ENCODE assay signal across 14 mouse cellular contexts in genomic region chr2:75989694-75990093, GRCm38 (mm10). TPM values are rescaled to one million over a fixed set of nuclear protein-coding genes. Genes with fewer than 3 reads are reported as not detected.
DNase-seq lines count a peak whose midpoint lies in the region; ATAC-seq lines count a peak whose summit lies in the region.
"Had no signal": no experiment of that assay in that cellular context is flagged by ENCODE, and none has a peak within 500 bp of the region (broad histone marks: within the 10 kb centered on the region; RNA-seq: fewer than 3 reads in every experiment).

No protein-coding gene starts in this region.

- H3K27me3 ChIP-seq in neural tube, embryonic 11.5 days (ENCODE audit: control insufficient read depth, insufficient read depth, low read length) = no peaks in the 10 kb centered on the region
- no peaks in the 10 kb centered on the region for H3K27me3 ChIP-seq in hindbrain, embryonic 10.5 days (ENCODE audit: insufficient read depth, poor library complexity, severe bottlenecking)
- no peaks in the 10 kb centered on the region for H3K27me3 ChIP-seq in limb, embryonic 13.5 days
- H3K27me3 ChIP-seq: stomach, embryonic 15.5 days had no signal

- H3K27ac ChIP-seq in neural tube, embryonic 11.5 days (ENCODE audit: low read depth, low read length) = peak overlapping the region; percentile 74; the same call in 1 of the 2 replicates
- H3K27ac ChIP-seq in hindbrain, embryonic 10.5 days = peak overlapping the region; percentile 81
- H3K27ac ChIP-seq in limb, embryonic 13.5 days = peak overlapping the region; percentile 58
- H3K27ac ChIP-seq: stomach, embryonic 15.5 days had no signal

- ATAC-seq in neural tube, embryonic 11.5 days (ENCODE audit: insufficient read depth, low FRiP score, low TSS enrichment) = no peak
- no peak for ATAC-seq in limb, embryonic 13.5 days (ENCODE audit: low FRiP score, low read depth)
- no peak for ATAC-seq in megakaryocyte-erythroid progenitor cell, adult 5-6 weeks (replicated peaks; ENCODE audit: low FRiP score, low TSS enrichment, poor library complexity, severe bottlenecking)
- no peak for ATAC-seq in megakaryocyte progenitor cell, adult 5-6 weeks (replicated peaks; ENCODE audit: poor library complexity)
- ATAC-seq in inflammation-experienced regulatory T-cells, adult 6 months = no peak

- DNase-seq in neural tube, embryonic 11.5 days (ENCODE audit: low spot score) = no peak
- no peak for DNase-seq in neural tube, embryonic 10.5 days (ENCODE audit: extremely low spot score, low spot score)
- DNase-seq in hindbrain, embryonic 10.5 days (ENCODE audit: low spot score) = no peak
- no peak for DNase-seq in layer of hippocampus, adult 9-11 months
- DNase-seq: adrenal gland, postnatal 10 days; cerebellum, postnatal 25 days; thymus, postnatal 36 days had no signal

- H3K4me1 ChIP-seq in neural tube, embryonic 11.5 days (ENCODE audit: control insufficient read depth, insufficient read depth, low read length) = peaks cover 36% of the 10 kb centered on the region
- peaks cover 61% of the 10 kb centered on the region for H3K4me1 ChIP-seq in hindbrain, embryonic 10.5 days (replicated peaks)
- peaks cover 69% of the 10 kb centered on the region for H3K4me1 ChIP-seq in limb, embryonic 13.5 days

- H3K9me3 ChIP-seq in neural tube, embryonic 11.5 days (ENCODE audit: control insufficient read depth, low read length) = no peaks in the 10 kb centered on the region
- H3K9me3 ChIP-seq in hindbrain, embryonic 10.5 days = no peaks in the 10 kb centered on the region
- no peaks in the 10 kb centered on the region for H3K9me3 ChIP-seq in limb, embryonic 13.5 days
- H3K9me3 ChIP-seq: stomach, embryonic 15.5 days had no signal

- no peak overlapping the region; the same call in 1 of the 2 replicates for H3K9ac ChIP-seq in neural tube, embryonic 11.5 days (ENCODE audit: low read length)
- H3K9ac ChIP-seq in limb, embryonic 13.5 days = no peak overlapping the region
- H3K9ac ChIP-seq: stomach, embryonic 15.5 days had no signal

- no peaks in the 10 kb centered on the region for H3K36me3 ChIP-seq in neural tube, embryonic 11.5 days (ENCODE audit: control insufficient read depth, insufficient read depth, low read length)
- no peaks in the 10 kb centered on the region for H3K36me3 ChIP-seq in hindbrain, embryonic 10.5 days
- no peaks in the 10 kb centered on the region for H3K36me3 ChIP-seq in limb, embryonic 13.5 days
- H3K36me3 ChIP-seq: stomach, embryonic 15.5 days had no signal

- WGBS in neural tube, embryonic 11.5 days = 54% methylated on average over 4 of the region's 4 CpGs
- 53% methylated on average over 4 of the region's 4 CpGs for WGBS in hindbrain, embryonic 10.5 days
- 33% methylated on average over 4 of the region's 4 CpGs for WGBS in limb, embryonic 13.5 days

- H3K4me3 ChIP-seq in neural tube, embryonic 11.5 days (ENCODE audit: low read depth, low read length) = no peak overlapping the region
- H3K4me3 ChIP-seq in hindbrain, embryonic 10.5 days = no peak overlapping the region
- no peak overlapping the region for H3K4me3 ChIP-seq in limb, embryonic 13.5 days
- H3K4me3 ChIP-seq: stomach, embryonic 15.5 days had no signal

- no peak overlapping the region for H3K4me2 ChIP-seq in neural tube, embryonic 11.5 days (ENCODE audit: low read depth)
- 0 out of 2 replicates have a peak overlapping the region, but pooled peaks have one; percentile 44 for H3K4me2 ChIP-seq in limb, embryonic 13.5 days (replicated peaks)
- H3K4me2 ChIP-seq: heart, embryonic 11.5 days; liver, embryonic 11.5 days; stomach, embryonic 15.5 days had no signal

RNA-seq across cellular contexts. Expression of gene Ttc30a1, which starts 7.9 kb away (rescaled TPM):
- 11.3 and 12.1 TPM in 2 replicates for polyA plus RNA-seq in neural tube, embryonic 11.5 days (2014; fragmentation: Nextera tagmentation; extraction: Ambion mirVana)
- 9.7 and 10.7 TPM in 2 replicates for polyA plus RNA-seq in hindbrain, embryonic 10.5 days (2016; fragmentation: Nextera tagmentation; extraction: Ambion mirVana)
- polyA plus RNA-seq in limb, embryonic 13.5 days (2015; fragmentation: Nextera tagmentation; extraction: Ambion mirVana) = 8.4 and 9.3 TPM in 2 replicates
- 2.0 and 2.8 TPM in 2 replicates for total RNA-seq in megakaryocyte-erythroid progenitor cell, adult 5-6 weeks (2014; fragmentation: Nextera tagmentation)
- total RNA-seq in megakaryocyte-erythroid progenitor cell, adult 5-6 weeks (2017) = 4.2 and 4.4 TPM in 2 replicates
- total RNA-seq in megakaryocyte progenitor cell, adult 5-6 weeks (2015) = 4.0 and 4.3 TPM in 2 replicates
- 3.6 and 3.7 TPM in 2 replicates for total RNA-seq in megakaryocyte progenitor cell, adult 5-6 weeks (2017)
- 1 to 10 TPM in 1 of 3 experiments, under 1 TPM in 2; 0.54 to 1.1 (median 0.71) TPM for polyA plus RNA-seq in inflammation-experienced regulatory T-cells, adult 6 months (2017; shearing (Covaris generic))

RNA-seq across cellular contexts. Expression of gene Ttc30a2, which starts 11.7 kb away (rescaled TPM):
- polyA plus RNA-seq in neural tube, embryonic 11.5 days (2014; fragmentation: Nextera tagmentation; extraction: Ambion mirVana) = 1.0 and 1.4 TPM in 2 replicates
- polyA plus RNA-seq in hindbrain, embryonic 10.5 days (2016; fragmentation: Nextera tagmentation; extraction: Ambion mirVana) = 0.50 and 0.72 TPM in 2 replicates
- polyA plus RNA-seq in limb, embryonic 13.5 days (2015; fragmentation: Nextera tagmentation; extraction: Ambion mirVana) = 0.37 and 0.42 TPM in 2 replicates
- total RNA-seq in megakaryocyte-erythroid progenitor cell, adult 5-6 weeks (2014; fragmentation: Nextera tagmentation) = not detected in 2 replicates
- not detected in 2 replicates for total RNA-seq in megakaryocyte-erythroid progenitor cell, adult 5-6 weeks (2017)
- not detected in 2 replicates for total RNA-seq in megakaryocyte progenitor cell, adult 5-6 weeks (2015)
- total RNA-seq in megakaryocyte progenitor cell, adult 5-6 weeks (2017) = 0.10 TPM in 1 of 2 replicates, not detected in the other
- polyA plus RNA-seq in inflammation-experienced regulatory T-cells, adult 6 months (2017; shearing (Covaris generic)) = not detected

RNA-seq across cellular contexts. Expression of gene Ttc30b, which starts 51.3 kb away (rescaled TPM):
- 7.4 and 8.4 TPM in 2 replicates for polyA plus RNA-seq in neural tube, embryonic 11.5 days (2014; fragmentation: Nextera tagmentation; extraction: Ambion mirVana)
- polyA plus RNA-seq in hindbrain, embryonic 10.5 days (2016; fragmentation: Nextera tagmentation; extraction: Ambion mirVana) = 6.4 and 10.0 TPM in 2 replicates
- polyA plus RNA-seq in limb, embryonic 13.5 days (2015; fragmentation: Nextera tagmentation; extraction: Ambion mirVana) = 10.3 TPM in 2 replicates
- 0.15 and 0.54 TPM in 2 replicates for total RNA-seq in megakaryocyte-erythroid progenitor cell, adult 5-6 weeks (2014; fragmentation: Nextera tagmentation)
- total RNA-seq in megakaryocyte-erythroid progenitor cell, adult 5-6 weeks (2017) = 0.66 and 1.8 TPM in 2 replicates
- 2.1 and 3.2 TPM in 2 replicates for total RNA-seq in megakaryocyte progenitor cell, adult 5-6 weeks (2015)
- total RNA-seq in megakaryocyte progenitor cell, adult 5-6 weeks (2017) = 1.7 and 2.3 TPM in 2 replicates
- 1 to 10 TPM in 2 of 3 experiments, under 1 TPM in 1; 0.74 to 2.6 (median 1.7) TPM for polyA plus RNA-seq in inflammation-experienced regulatory T-cells, adult 6 months (2017; shearing (Covaris generic))
